Mouse (Mus musculus) midbrain, embryonic 11.5 days (tissue): ENCODE results near the gene Cfap58. TPM values are rescaled to one million over a fixed set of nuclear protein-coding genes. Genes with fewer than 3 reads are reported as not detected.

Source experiments
- ATAC-seq: fragments of 200-750 bp; cut with Nextera tagmentation; 2 replicates; pipeline ENCODE4 v1.8.0; 2017; ENCODE audit warnings: moderate TSS enrichment, moderate library complexity; ENCODE audit not compliant: low FRiP score
- DNase-seq: peaks from one replicate; pipeline ENCODE4 v3.0.0; 2015; ENCODE audit warnings: low spot score; ENCODE audit errors: missing footprints
- H3K27ac ChIP-seq: fragments of 300-500 bp; sonication (generic); 2 replicates; pipeline ENCODE4 v1.5.1; 2014; ENCODE audit warnings: low read depth, low read length
- H3K27me3 ChIP-seq: fragments of 300-500 bp; sonication (generic); 2 replicates; pipeline ENCODE4 v1.6.1; 2014; ENCODE audit warnings: mild to moderate bottlenecking, low read length, moderate library complexity, mixed read lengths; ENCODE audit not compliant: control insufficient read depth, insufficient read depth
- H3K36me3 ChIP-seq: fragments of 300-500 bp; sonication (generic); 2 replicates; pipeline ENCODE4 v1.6.1; 2014; ENCODE audit warnings: mild to moderate bottlenecking, low read length, moderate library complexity, mixed read lengths; ENCODE audit not compliant: control insufficient read depth, insufficient read depth
- H3K4me1 ChIP-seq: fragments of 300-500 bp; sonication (generic); 2 replicates; pipeline ENCODE4 v1.6.1; 2014; ENCODE audit warnings: low read length; ENCODE audit not compliant: control insufficient read depth, insufficient read depth
- H3K4me2 ChIP-seq: fragments of 300-500 bp; sonication (generic); 2 replicates; pipeline ENCODE4 v1.6.1; 2014; ENCODE audit warnings: mild to moderate bottlenecking, moderate library complexity
- H3K4me3 ChIP-seq: fragments of 300-500 bp; sonication (generic); 2 replicates; pipeline ENCODE4 v1.5.1; 2014; ENCODE audit warnings: low read depth, low read length
- H3K9ac ChIP-seq: fragments of 300-500 bp; sonication (generic); 2 replicates; pipeline ENCODE4 v1.6.1; 2014; ENCODE audit warnings: low read length
- H3K9me3 ChIP-seq: fragments of 300-500 bp; sonication (generic); 2 replicates; pipeline ENCODE4 v1.6.1; 2016; ENCODE audit warnings: low read length; ENCODE audit not compliant: control insufficient read depth
- WGBS: fragments of 180-500 bp; shearing (Covaris S2); extraction: QIAGEN DNeasy Blood & Tissue Kit; methylation state at CpG from one replicate; pipeline ENCODE4 v1.1.7; 2014; 5-methylcytosine and 5-hydroxymethylcytosine counted together
- polyA plus RNA-seq: library from polyadenylated mRNA; unstranded; fragments of >200 nt; fragmentation: Nextera tagmentation; extraction: Ambion mirVana; gene quantifications from 2 replicates; pipeline ENCODE4 v1.2.1, GENCODE M21; 2014

Gene Cfap58
- polyA plus RNA-seq, 1 experiment from 2014 or later = 0.20 TPM

DNA sequence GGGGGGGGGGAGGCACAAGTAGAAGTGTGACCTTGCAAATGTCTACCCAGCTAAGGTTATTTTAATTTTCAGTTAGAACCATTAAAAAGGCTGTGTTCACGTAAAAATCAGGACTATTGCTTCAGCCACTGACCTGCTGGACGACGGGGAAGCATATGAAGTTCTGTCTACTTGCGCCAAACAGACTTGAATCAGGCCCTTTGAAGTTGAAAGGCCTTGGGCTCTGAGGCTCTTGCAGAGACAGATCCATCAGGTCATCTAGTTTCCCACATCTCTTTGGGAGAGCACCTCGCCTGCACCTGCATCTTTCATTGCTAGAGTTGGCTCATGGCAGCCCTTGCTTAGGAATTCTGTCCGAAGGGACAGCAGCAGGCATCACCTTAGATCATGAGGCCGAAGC lies 24.1 kb upstream of the Cfap58 start:
- peaks cover 30% of the 10 kb centered on the region for H3K4me1 ChIP-seq
- H3K4me2 ChIP-seq = no peak overlapping the region
- H3K27me3 ChIP-seq = no peaks in the 10 kb centered on the region
- H3K9ac ChIP-seq = no peak overlapping the region
- H3K4me3 ChIP-seq = no peak overlapping the region
- no peak for ATAC-seq
- H3K27ac ChIP-seq = no peak overlapping the region
- DNase-seq = peak; percentile 51
- no peaks in the 10 kb centered on the region for H3K9me3 ChIP-seq
- no peaks in the 10 kb centered on the region for H3K36me3 ChIP-seq
- WGBS = 89% methylated on average over 7 of the region's 7 CpGs

- H3K9ac ChIP-seq = no peak overlapping the region
- DNase-seq (peak; percentile 65), ATAC-seq (no peak)
- H3K4me3 ChIP-seq = no peak overlapping the region
- no peak overlapping the region for H3K27ac ChIP-seq
- no peaks in the 10 kb centered on the region for H3K36me3 ChIP-seq
- no peak overlapping the region for H3K4me2 ChIP-seq
- no peaks in the 10 kb centered on the region for H3K9me3 ChIP-seq
- whole genome bisulfite sequencing = 94% methylated on average over 4 of the region's 4 CpGs
- no peaks in the 10 kb centered on the region for H3K27me3 ChIP-seq
- peaks cover 22% of the 10 kb centered on the region for H3K4me1 ChIP-seq
Measured at GRCm38 (mm10) chr19:47914191-47914590, 23.3 kb upstream of the Cfap58 start.

- H3K27me3 ChIP-seq = no peaks in the 10 kb centered on the region
- no peak overlapping the region for H3K27ac ChIP-seq
- H3K9ac ChIP-seq = no peak overlapping the region
- peaks cover 21% of the 10 kb centered on the region for H3K4me1 ChIP-seq
- no peaks in the 10 kb centered on the region for H3K9me3 ChIP-seq
- 81% methylated on average over 4 of the region's 4 CpGs for WGBS
- H3K36me3 ChIP-seq = no peaks in the 10 kb centered on the region
- H3K4me3 ChIP-seq = no peak overlapping the region
- no peak for ATAC-seq
- DNase-seq = peak; percentile 8
- H3K4me2 ChIP-seq = no peak overlapping the region
Measured at GRCm38 (mm10) chr19:47915251-47915650, 22.2 kb upstream of the Cfap58 start.

- Histone ChIP-seq H3K4me3 (peak overlapping the region; percentile 68), H3K36me3 (no peaks in the 10 kb centered on the region), H3K4me1 (peaks cover 21% of the 10 kb centered on the region), H3K27me3 (no peaks in the 10 kb centered on the region), H3K9me3 (no peaks in the 10 kb centered on the region), H3K4me2 (peak overlapping the region; percentile 74), H3K9ac (peak overlapping the region; percentile 90), H3K27ac (no peak overlapping the region)
- peak; percentile 84 for DNase-seq
- WGBS = 9% methylated on average over 4 of the region's 4 CpGs
- ATAC-seq = no peak
Measured at GRCm38 (mm10) chr19:47917396-47917795, 20.1 kb upstream of the Cfap58 start.

DNA sequence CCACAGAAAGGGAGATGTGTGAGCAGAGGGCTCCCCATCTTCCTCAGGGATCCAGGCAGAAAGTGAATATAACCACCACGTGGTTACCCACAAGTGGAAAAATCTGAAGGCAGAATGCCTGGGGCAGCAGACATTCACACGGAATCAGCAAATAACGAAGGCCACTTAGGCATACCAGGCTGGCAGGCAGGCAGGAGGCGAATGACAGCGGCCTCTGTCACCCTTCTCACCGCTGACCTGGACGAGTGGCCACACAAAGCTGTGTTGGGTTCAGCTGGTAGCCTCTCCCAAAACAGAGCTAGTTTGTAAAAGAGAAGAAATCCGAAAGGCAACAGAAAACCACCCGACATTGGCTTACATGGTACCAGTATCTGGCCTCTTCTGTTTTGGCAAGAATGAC lies 19.5 kb upstream of the Cfap58 start:
- Histone ChIP-seq H3K27me3 (no peaks in the 10 kb centered on the region), H3K27ac (no peak overlapping the region), H3K4me2 (peak overlapping the region; percentile 74), H3K4me1 (peaks cover 21% of the 10 kb centered on the region), H3K9me3 (no peaks in the 10 kb centered on the region), H3K36me3 (no peaks in the 10 kb centered on the region), H3K9ac (peak overlapping the region; percentile 90), H3K4me3 (peak overlapping the region; percentile 68)
- DNase-seq (no peak), ATAC-seq (no peak)
- 15% methylated on average over 9 of the region's 9 CpGs for WGBS

DNA sequence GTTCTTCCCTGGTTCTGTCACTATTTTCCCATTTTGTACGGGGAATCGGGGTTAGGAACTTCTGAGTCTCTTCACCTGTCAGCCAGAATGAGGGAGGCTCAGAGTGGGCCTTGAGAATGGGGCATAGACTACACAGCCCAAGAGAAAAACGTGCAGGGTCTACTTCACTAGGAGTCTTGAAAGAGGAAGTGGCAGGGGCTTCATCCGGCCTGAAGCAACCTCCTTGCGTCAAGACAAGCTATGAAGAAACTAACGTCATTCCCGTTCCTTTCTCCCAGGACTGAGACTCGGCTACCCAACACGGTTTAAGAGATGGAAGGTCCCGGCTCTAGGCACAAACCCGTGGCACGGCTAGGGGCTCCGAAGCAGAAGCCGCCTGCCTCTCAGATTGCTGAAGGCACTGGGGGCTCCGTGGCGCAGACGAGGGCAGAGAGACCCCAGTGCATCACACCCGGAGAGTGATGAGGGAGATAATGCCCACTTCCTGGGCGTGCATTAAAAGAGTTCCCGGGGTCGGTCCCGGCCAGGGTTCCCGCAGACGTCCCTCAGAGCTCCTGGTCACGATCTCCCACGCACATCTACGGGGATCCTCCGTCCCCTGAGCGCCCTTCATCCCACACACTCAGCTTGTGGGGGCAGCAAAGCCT lies 18.9 kb upstream of the Cfap58 start:
- Histone ChIP-seq H3K4me3 (peak overlapping the region; percentile 68), H3K27ac (peak overlapping the region; percentile 52), H3K4me2 (peak overlapping the region; percentile 74), H3K9ac (peak overlapping the region; percentile 90), H3K9me3 (no peaks in the 10 kb centered on the region), H3K27me3 (no peaks in the 10 kb centered on the region), H3K36me3 (no peaks in the 10 kb centered on the region), H3K4me1 (peaks cover 21% of the 10 kb centered on the region)
- ATAC-seq = peak; percentile 53
- WGBS = under 1% methylated on average over 29 of the region's 29 CpGs
- DNase-seq = peak; percentile 93

DNA sequence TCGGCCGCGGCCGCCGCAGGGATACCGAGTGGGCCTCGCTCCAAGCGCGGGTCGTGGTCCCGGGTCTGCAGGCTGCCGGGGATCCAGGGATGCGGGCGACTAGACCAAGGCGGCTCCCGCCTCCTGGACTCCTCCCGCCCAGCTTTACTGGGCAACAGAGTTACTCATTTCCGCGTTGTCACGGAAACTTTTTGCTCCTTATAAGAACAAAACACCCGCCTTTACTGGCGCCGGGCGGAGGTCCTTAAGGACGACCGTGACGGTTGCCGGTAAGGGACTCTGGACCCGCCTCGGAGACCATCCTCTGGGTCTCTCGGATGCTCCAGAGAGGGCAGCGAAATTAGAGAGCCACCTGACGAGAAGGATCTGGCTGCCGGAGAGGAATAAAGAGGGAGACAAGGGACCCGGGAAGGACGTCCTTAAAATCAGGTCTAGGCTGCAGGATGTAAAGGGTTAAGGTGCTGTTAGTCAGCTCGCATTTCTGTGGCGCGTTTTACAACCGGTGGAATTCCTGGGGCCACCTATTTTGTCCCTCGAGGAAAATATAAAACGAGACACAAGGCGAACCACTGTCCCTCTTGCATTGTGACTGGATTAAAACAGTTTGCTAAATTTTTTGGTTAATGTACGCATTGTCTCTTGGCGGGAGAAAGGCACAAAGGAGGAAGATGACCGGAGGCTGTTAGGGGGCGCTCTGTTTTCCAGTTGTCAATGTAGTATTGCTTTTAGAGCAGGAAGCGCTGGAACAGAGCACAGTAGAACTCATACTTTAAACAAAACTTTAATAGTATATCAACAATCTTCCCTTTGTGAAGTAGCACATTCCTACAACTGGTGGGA lies 18.1 kb upstream of the Cfap58 start, which contains the start of the genes Cfap43 and Itprip:
Gene Cfap43, minus strand, starts transcription at position 162 of the 840 bp plus-strand sequence.
Gene Itprip, minus strand, starts transcription at position 174 of the 840 bp plus-strand sequence.
- ATAC-seq (peak; percentile 82), DNase-seq (peak; percentile 99)
- Histone ChIP-seq H3K4me3 (peak within 1 kb of the TSS; percentile 68), H3K9ac (peak within 1 kb of the TSS; percentile 90), H3K4me2 (peak within 1 kb of the TSS; percentile 74), H3K4me1 (peaks cover 21% of the 10 kb centered on the region), H3K27ac (peak within 1 kb of the TSS; percentile 84), H3K9me3 (no peaks in the 10 kb centered on the region), H3K36me3 (no peaks in the 10 kb centered on the region), H3K27me3 (no peaks in the 10 kb centered on the region)
- whole genome bisulfite sequencing = under 1% methylated on average over 48 of the region's 48 CpGs

DNA sequence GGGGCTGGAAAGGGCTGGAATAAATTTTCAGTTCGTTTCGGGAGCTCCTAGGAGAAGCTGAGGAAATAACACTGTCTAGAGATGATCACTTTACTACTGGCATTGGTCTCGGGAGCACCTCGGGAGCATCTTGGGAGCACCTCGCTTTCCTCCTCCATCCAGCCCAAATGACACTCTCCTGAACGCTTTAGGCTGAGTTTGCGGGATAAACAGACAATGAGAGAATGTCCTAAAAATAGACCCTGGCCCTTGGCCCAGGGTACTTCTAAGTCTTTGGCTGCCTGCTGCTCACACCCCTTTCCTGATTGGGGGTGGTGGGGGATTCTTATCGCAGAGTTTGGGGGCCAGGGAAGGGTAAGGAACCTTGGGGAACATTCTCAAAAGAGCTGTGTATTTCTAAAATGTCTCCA lies 17.5 kb upstream of the Cfap58 start:
- Histone ChIP-seq H3K4me3 (peak overlapping the region; percentile 68), H3K4me2 (peak overlapping the region; percentile 74), H3K36me3 (no peaks in the 10 kb centered on the region), H3K27ac (0 out of 2 replicates have a peak overlapping the region, but pooled peaks have one; percentile 84), H3K9me3 (no peaks in the 10 kb centered on the region), H3K9ac (peak overlapping the region; percentile 90; the same call in 1 of the 2 replicates), H3K4me1 (peaks cover 21% of the 10 kb centered on the region), H3K27me3 (no peaks in the 10 kb centered on the region)
- WGBS = 14% methylated on average over 8 of the region's 8 CpGs
- ATAC-seq (peak; percentile 35), DNase-seq (no peak)

GRCm38 (mm10) chr19:47925819-47926218 lies 11.7 kb upstream of the Cfap58 start:
- peak; percentile 10 for DNase-seq
- WGBS = 86% methylated on average over 7 of the region's 7 CpGs
- Histone ChIP-seq H3K9ac (no peak overlapping the region), H3K9me3 (no peaks in the 10 kb centered on the region), H3K4me3 (no peak overlapping the region), H3K4me2 (no peak overlapping the region), H3K4me1 (no peaks in the 10 kb centered on the region), H3K27ac (no peak overlapping the region), H3K27me3 (no peaks in the 10 kb centered on the region), H3K36me3 (no peaks in the 10 kb centered on the region)
- ATAC-seq = no peak
